Mouse (Mus musculus) cortical plate, adult 2 months (tissue): ENCODE measurements at regions not wholly inside any gene's neighbourhood (a gene's known extent, or its start where the extent isn't known, plus 50 kb on each side); places are given as distances from the start of the nearest gene placed in this dataset.

Experiments
- CTCF ChIP-seq: fragments of 200-500 bp; IDR thresholded peaks from 2 replicates; pipeline ENCODE4 v1.5.1; 2011; ENCODE audit warnings: mild to moderate bottlenecking, control low read depth, low read length; ENCODE audit not compliant: insufficient read depth; ENCODE audit errors: extremely low read depth
- POLR2A ChIP-seq: fragments of 200-500 bp; IDR thresholded peaks from 2 replicates; pipeline ENCODE4 v1.6.1; 2011; ENCODE audit warnings: mild to moderate bottlenecking, low read length, control low read depth; ENCODE audit not compliant: insufficient read depth; ENCODE audit errors: extremely low read depth

- no peak for TF ChIP-seq CTCF
- TF ChIP-seq POLR2A = no peak
These were observed 278.6 kb upstream of the Atp11b start for GRCm38 (mm10) chr3:35475326-35475725.
